27 mouse cellular contexts compared by ENCODE assay signal in the genomic region with DNA sequence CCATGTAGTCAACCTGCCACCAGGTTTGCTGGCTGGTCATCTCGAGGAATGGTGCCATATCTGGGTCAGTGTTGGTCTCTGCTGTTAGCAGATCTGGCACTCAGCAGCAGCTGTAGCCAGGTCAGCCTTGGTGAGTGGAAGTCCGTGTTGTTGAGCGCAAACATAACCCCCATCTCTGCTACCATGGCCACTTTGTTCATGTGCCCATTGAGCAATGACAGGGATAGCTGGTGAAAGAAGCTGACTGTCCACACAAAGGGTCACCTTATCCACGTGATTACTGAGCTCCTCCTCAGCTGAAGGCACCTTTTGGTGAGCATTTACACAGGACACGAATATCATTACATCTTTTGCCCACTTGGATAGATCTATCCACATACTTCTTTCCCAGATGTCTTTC. TPM values are rescaled to one million over a fixed set of nuclear protein-coding genes. Genes with fewer than 3 reads are reported as not detected.
"Had no signal": no experiment of that assay in that cellular context is flagged by ENCODE, and none has a peak within 500 bp of the region (broad histone marks: within the 10 kb centered on the region; RNA-seq: fewer than 3 reads in every experiment).

No protein-coding gene starts in this region.

- H3K4me2 ChIP-seq: heart, embryonic 11.5 days; heart, embryonic 13.5 days; heart, embryonic 15.5 days; hindbrain, embryonic 12.5 days; hindbrain, embryonic 14.5 days; limb, embryonic 12.5 days; liver, embryonic 12.5 days had no signal

- ATAC-seq: hindbrain, embryonic 16.5 days; inflammation-experienced regulatory T-cells, adult 6 months; liver, embryonic 12.5 days had no signal

- H3K9me3 ChIP-seq: heart, embryonic 13.5 days; heart, embryonic 15.5 days; hindbrain, embryonic 10.5 days; hindbrain, embryonic 12.5 days; limb, embryonic 10.5 days; limb, embryonic 12.5 days; liver, embryonic 12.5 days had no signal

- H3K27ac ChIP-seq: gastrocnemius, adult 2 months; heart, adult 2 months; heart, embryonic 13.5 days; heart, embryonic 15.5 days; hindbrain, embryonic 10.5 days; hindbrain, embryonic 12.5 days; hindbrain, embryonic 14.5 days; layer of hippocampus, adult 2 months; left cerebral cortex, adult 2 months; limb, embryonic 10.5 days; limb, embryonic 12.5 days; liver, embryonic 12.5 days; liver, embryonic 14.5 days had no signal

- DNase-seq: gastrocnemius, adult 2 months; gastrocnemius, postnatal 10 days; gastrocnemius, postnatal 25 days; heart, adult 2 months; heart, postnatal 14 days; heart, postnatal 4 days; kidney, adult 18-20 months; kidney, adult 8-10 months; kidney, postnatal 10 days; kidney, postnatal 25 days; kidney, postnatal 4 days had no signal

- H3K36me3 ChIP-seq: heart, embryonic 13.5 days; heart, embryonic 15.5 days; hindbrain, embryonic 10.5 days; hindbrain, embryonic 12.5 days; limb, embryonic 10.5 days; limb, embryonic 12.5 days; liver, embryonic 12.5 days had no signal

- H3K27me3 ChIP-seq: heart, embryonic 13.5 days; heart, embryonic 15.5 days; hindbrain, embryonic 12.5 days; limb, embryonic 12.5 days; liver, embryonic 12.5 days had no signal

- H3K4me1 ChIP-seq: heart, embryonic 15.5 days; limb, embryonic 10.5 days; limb, embryonic 12.5 days; liver, embryonic 12.5 days had no signal

- H3K9ac ChIP-seq: heart, embryonic 13.5 days; heart, embryonic 15.5 days; hindbrain, embryonic 12.5 days; hindbrain, embryonic 14.5 days; limb, embryonic 12.5 days; liver, embryonic 12.5 days; liver, embryonic 14.5 days had no signal

- H3K4me3 ChIP-seq: gastrocnemius, adult 2 months; heart, adult 2 months; heart, embryonic 13.5 days; heart, embryonic 15.5 days; hindbrain, embryonic 10.5 days; hindbrain, embryonic 12.5 days; layer of hippocampus, adult 2 months; left cerebral cortex, adult 2 months; limb, embryonic 10.5 days; limb, embryonic 12.5 days; liver, embryonic 12.5 days had no signal

RNA-seq across cellular contexts. Expression of a gene that starts 19.6 kb away (rescaled TPM):
- total RNA-seq: gastrocnemius, postnatal 10 days; gastrocnemius, postnatal 25 days; granulocyte monocyte progenitor cell, adult 5-6 weeks; left cerebral cortex, adult 2 months; left cerebral cortex, postnatal 36 days had no signal
- polyA plus RNA-seq: hindbrain, embryonic 10.5 days; hindbrain, embryonic 12.5 days; inflammation-experienced regulatory T-cells, adult 6 months; limb, embryonic 10.5 days; limb, embryonic 12.5 days had no signal
